ENCODE assay signal across 13 mouse cellular contexts in the genomic region with DNA sequence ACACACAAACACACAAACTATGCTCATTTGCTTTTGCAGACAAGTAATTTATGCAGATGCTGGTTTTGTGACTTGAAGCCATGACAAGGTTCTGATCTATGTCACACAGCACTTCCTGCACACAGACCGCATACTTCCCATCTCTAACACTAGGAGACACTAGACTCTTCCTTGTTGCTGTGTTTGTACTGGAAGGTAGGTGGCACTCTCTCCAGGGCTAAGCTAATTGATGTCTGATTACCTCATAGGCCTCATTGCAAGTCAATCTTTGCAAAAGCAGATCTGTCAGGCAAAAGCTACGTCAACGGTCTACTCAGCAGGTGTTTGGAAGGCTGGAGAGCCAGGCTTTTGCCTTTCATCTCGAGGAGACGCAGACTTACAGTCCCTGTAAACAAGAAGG.
DNase-seq lines count a peak whose midpoint lies in the region; ATAC-seq and TF ChIP-seq lines count a peak whose summit lies in the region.
"Had no signal": no experiment of that assay in that cellular context is flagged by ENCODE, and none has a peak within 500 bp of the region (broad histone marks: within the 10 kb centered on the region; RNA-seq: fewer than 3 reads in every experiment).

No protein-coding gene starts in this region.

- no peaks in the 10 kb centered on the region for H3K9me3 ChIP-seq in kidney, postnatal 0 days (replicated peaks; ENCODE audit: low read length)
- H3K9me3 ChIP-seq in kidney, embryonic 14.5 days (ENCODE audit: control insufficient read depth, low read length) = no peaks in the 10 kb centered on the region
- H3K9me3 ChIP-seq in embryonic facial prominence, embryonic 10.5 days = no peaks in the 10 kb centered on the region; the same call in 1 of the 2 replicates
- H3K9me3 ChIP-seq: liver, embryonic 13.5 days had no signal

- 51% methylated on average over 5 of the region's 5 CpGs for WGBS in kidney, postnatal 0 days
- WGBS in kidney, embryonic 14.5 days = 53% methylated on average over 5 of the region's 5 CpGs
- 74% methylated on average over 5 of the region's 5 CpGs for WGBS in embryonic facial prominence, embryonic 10.5 days

- no peak overlapping the region for H3K4me2 ChIP-seq in kidney, postnatal 0 days (ENCODE audit: low read length)
- H3K4me2 ChIP-seq in kidney, embryonic 14.5 days (replicated peaks; ENCODE audit: low read depth, low read length) = no peak overlapping the region
- H3K4me2 ChIP-seq: liver, embryonic 13.5 days had no signal

- H3K4me3 ChIP-seq in kidney, postnatal 0 days (replicated peaks; ENCODE audit: low read depth, low read length) = no peak overlapping the region
- H3K4me3 ChIP-seq in kidney, embryonic 14.5 days (ENCODE audit: low read length) = no peak overlapping the region
- H3K4me3 ChIP-seq in embryonic facial prominence, embryonic 10.5 days = no peak overlapping the region
- H3K4me3 ChIP-seq: erythroblast, embryonic 14.5 days; liver, embryonic 13.5 days had no signal

- H3K9ac ChIP-seq in kidney, postnatal 0 days (ENCODE audit: low read depth, low read length) = no peak overlapping the region
- no peak overlapping the region for H3K9ac ChIP-seq in kidney, embryonic 14.5 days (ENCODE audit: low read depth, low read length)
- H3K9ac ChIP-seq: liver, embryonic 13.5 days had no signal

- H3K27ac ChIP-seq in kidney, postnatal 0 days = no peak overlapping the region
- H3K27ac ChIP-seq in kidney, embryonic 14.5 days (ENCODE audit: low read depth, low read length) = no peak overlapping the region
- H3K27ac ChIP-seq in embryonic facial prominence, embryonic 10.5 days (replicated peaks) = no peak overlapping the region
- H3K27ac ChIP-seq: liver, embryonic 13.5 days had no signal

- ATAC-seq in kidney, postnatal 0 days (replicated peaks; ENCODE audit: low FRiP score, low read depth) = no peak
- ATAC-seq in kidney, embryonic 14.5 days (ENCODE audit: low FRiP score, low TSS enrichment) = no peak
- no peak for ATAC-seq in inflammation-experienced regulatory T-cells, adult 6 months
- ATAC-seq: activated CD4-positive, CD25-positive, alpha-beta regulatory T cell, adult 4 months had no signal

- DNase-seq in adrenal gland, postnatal 14 days = peak; percentile 4
- DNase-seq in adrenal gland, adult 18-20 months (ENCODE audit: low spot score in 2 of 2) = no peak
- peak; percentile 61 for DNase-seq in kidney, postnatal 0 days (ENCODE audit: low spot score)
- DNase-seq in 3T3-L1 (ENCODE audit: low read depth, low spot score) = peak; percentile 27
- DNase-seq in MEL-GATA-1-ER (ENCODE audit: extremely low read depth, low read depth) = peak; percentile 20
- DNase-seq in embryonic facial prominence, embryonic 10.5 days (ENCODE audit: low spot score) = no peak
- DNase-seq: kidney, postnatal 10 days; liver, embryonic 13.5 days; thymus, postnatal 14 days had no signal

- TF ChIP-seq CTCF in kidney, postnatal 0 days (IDR thresholded peaks at IDR 0.05; ENCODE audit: low read depth) = peak; percentile 71

- H3K27me3 ChIP-seq in kidney, postnatal 0 days (ENCODE audit: insufficient read depth, low read length) = no peaks in the 10 kb centered on the region
- H3K27me3 ChIP-seq in kidney, embryonic 14.5 days (ENCODE audit: control insufficient read depth, insufficient read depth, low read length) = no peaks in the 10 kb centered on the region
- no peaks in the 10 kb centered on the region for H3K27me3 ChIP-seq in embryonic facial prominence, embryonic 10.5 days (replicated peaks; ENCODE audit: low read depth, poor library complexity, severe bottlenecking)
- H3K27me3 ChIP-seq: liver, embryonic 13.5 days had no signal

- H3K4me1 ChIP-seq in kidney, postnatal 0 days (replicated peaks; ENCODE audit: insufficient read depth, low read length) = no peaks in the 10 kb centered on the region
- H3K4me1 ChIP-seq in kidney, embryonic 14.5 days (ENCODE audit: control insufficient read depth, insufficient read depth, low read length) = no peaks in the 10 kb centered on the region
- peaks cover 2% of the 10 kb centered on the region; the same call in 1 of the 2 replicates for H3K4me1 ChIP-seq in embryonic facial prominence, embryonic 10.5 days
- H3K4me1 ChIP-seq: liver, embryonic 13.5 days had no signal

- H3K36me3 ChIP-seq in kidney, postnatal 0 days (ENCODE audit: insufficient read depth, low read length) = no peaks in the 10 kb centered on the region
- H3K36me3 ChIP-seq in kidney, embryonic 14.5 days (ENCODE audit: control insufficient read depth, insufficient read depth, low read length) = no peaks in the 10 kb centered on the region
- H3K36me3 ChIP-seq in embryonic facial prominence, embryonic 10.5 days (replicated peaks) = no peaks in the 10 kb centered on the region
- H3K36me3 ChIP-seq: liver, embryonic 13.5 days had no signal

Comparison
In these comparisons a context has a peak if more than half of its experiments do, and no peak if none do; other contexts are left out.
1. DNase-seq: peak in adrenal gland, postnatal 14 days (single experiment), kidney, postnatal 0 days (single experiment), 3T3-L1 (single experiment) and MEL-GATA-1-ER (single experiment); none in adrenal gland, adult 18-20 months (0 of 2) and embryonic facial prominence, embryonic 10.5 days (single experiment).